Mouse (Mus musculus) spleen, postnatal 10 days (tissue): ENCODE measurements around the gene Homez.

ENCODE experiments used
- DNase-seq, 2 experiments: peaks; one replicate each; pipeline ENCODE4 v3.0.0; 2021 to 2022; ENCODE audit warnings: low spot score in 2 of 2

The Homez gene

DNA sequence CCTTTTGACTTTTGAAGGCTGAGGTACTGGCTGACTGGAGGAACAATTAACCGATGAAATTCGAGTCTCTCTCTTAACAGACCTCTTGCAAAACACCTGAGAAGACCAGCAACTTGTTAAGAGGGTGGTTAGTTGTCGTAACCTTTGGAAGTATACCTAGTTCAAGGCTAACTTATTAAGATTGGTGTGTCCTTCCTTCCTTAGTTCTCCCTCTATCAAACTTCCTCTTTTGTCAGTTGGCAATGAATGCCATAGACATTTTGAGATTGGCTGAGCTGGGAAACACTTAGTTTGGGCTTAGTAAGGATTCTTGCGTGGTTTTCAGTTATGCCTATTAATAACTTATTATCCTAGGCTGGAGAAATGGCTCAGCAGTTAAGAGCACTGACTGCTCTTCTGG lies 2.7 kb downstream of the Homez start:
- DNase-seq: no peak

DNA sequence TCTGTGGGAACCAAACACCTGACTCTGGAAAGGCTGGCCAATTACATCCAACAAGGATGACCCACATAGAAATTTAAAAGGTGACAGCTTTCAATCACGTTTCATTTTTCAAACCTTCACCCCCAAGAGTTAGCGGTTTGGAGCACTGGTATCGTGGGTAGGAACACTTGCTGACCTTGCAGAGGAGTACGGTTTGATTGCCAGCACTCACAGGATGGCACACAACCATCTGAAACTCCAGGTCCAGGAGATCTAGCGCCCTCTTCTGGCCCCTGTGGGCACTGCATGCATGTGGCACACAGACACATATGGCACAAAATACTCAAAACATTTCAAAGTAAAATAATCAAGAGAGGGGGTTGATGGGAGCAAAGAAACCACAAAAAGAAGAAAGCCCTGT lies 3.8 kb downstream of the Homez start:
- peak; percentile 34 to 68 for DNase-seq

- DNase-seq: no peak
Measured at GRCm38 (mm10) chr14:54866268-54866667, 4.5 kb downstream of the Homez start.

DNA sequence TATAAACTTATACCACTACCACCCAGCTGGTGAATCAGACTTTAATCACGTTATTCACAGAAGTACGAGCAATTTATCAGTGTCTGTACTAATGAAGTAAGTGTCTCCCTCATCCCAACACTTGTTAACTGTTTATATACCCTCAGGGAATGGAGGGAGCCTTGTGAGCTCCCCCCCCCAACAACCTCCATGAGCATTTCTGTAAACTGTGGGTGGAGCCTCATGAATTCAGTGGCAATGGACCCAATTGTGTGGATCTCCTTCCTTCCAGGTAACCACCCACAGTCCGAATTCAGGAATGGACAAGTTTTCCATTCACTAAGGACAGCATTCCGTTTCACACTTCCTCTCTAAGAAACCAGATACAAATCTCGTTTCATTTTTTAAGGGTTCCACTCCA lies 5.1 kb downstream of the Homez start:
- DNase-seq: no peak

- peak in 1 of 2 experiments; percentile 31 for DNase-seq
Measured at GRCm38 (mm10) chr14:54864313-54865036, 6.3 kb downstream of the Homez start.

GRCm38 (mm10) chr14:54863501-54864312 lies 7.1 kb downstream of the Homez start:
- peak; percentile 76 to 90 for DNase-seq

DNA sequence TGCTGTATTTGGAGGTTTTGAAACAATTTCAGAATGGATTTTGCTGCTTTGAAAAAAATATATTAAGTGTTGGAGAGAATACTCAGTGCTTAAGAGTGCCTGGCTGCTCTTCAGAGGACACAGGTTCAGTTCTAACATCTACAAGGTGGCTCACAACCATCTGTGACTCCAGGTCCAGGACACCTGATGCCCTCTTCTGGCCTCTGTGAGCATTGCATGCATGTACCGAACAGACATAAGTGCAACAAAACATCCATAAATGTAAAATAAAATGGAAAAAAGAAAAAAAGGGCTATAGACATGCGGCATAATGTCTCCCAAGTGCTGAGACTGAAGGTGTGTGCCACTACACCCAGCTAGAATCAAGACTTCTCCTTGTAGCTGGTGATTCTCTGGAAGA lies 10.2 kb downstream of the Homez start:
- DNase-seq: peak; percentile 41 to 76

- no peak for DNase-seq
Measured at GRCm38 (mm10) chr14:54857891-54858290, 12.9 kb downstream of the Homez start.

DNA sequence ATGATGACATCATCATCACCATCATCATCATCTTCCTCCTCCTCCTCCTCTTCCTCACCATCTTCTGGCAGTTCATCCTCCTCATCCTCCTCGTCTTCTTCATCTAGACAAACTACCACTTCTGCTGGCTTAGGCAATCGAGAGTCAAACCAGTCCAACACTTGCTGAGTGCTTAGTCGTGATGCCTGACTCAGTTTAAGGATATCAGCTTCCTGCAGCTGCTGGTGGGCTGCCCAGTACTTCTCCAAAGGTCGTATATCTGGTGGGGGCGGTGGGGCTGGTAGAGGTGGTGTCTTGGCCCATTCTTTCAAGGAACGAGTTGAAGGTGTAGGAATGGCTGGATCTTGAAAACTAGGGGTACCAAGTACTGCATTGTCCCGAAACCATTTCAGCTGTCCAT lies 14.1 kb downstream of the Homez start:
- DNase-seq: no peak

DNA sequence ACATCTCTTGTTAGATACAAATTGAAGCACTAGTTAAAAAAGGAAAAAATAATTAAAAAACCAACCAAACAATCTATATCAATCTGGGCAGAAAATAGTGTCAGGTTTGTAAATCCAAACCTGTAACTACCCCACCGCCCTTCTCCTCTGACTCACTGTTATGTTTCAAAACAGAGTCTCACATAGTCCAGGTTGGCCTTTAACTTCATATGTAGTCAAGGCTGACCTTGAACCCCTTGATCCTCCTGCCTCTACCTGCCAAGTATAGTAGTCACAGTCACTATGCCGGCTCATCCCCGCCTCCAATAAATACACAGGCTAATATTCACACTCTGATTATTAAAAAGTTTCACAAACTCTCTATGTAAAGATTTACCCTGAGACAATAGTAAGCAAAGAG lies 15.0 kb downstream of the Homez start:
- no peak for DNase-seq

- no peak for DNase-seq
Measured at GRCm38 (mm10) chr14:54843461-54843860, 27.3 kb downstream of the Homez start.

GRCm38 (mm10) chr14:54823716-54824115 lies 47.0 kb downstream of the Homez start:
- DNase-seq: no peak

GRCm38 (mm10) chr14:54822301-54822700 lies 48.5 kb downstream of the Homez start:
- DNase-seq: no peak

GRCm38 (mm10) chr14:54817791-54818190 lies 53.0 kb downstream of the Homez start:
- DNase-seq: no peak

GRCm38 (mm10) chr14:54815737-54816136 lies 55.0 kb downstream of the Homez start:
- no peak for DNase-seq

GRCm38 (mm10) chr14:54813991-54814390 lies 56.8 kb downstream of the Homez start, which contains the start of gene Rnf212b:
Gene Rnf212b, plus strand, starts transcription at chr14:54814141.
- no peak for DNase-seq

DNA sequence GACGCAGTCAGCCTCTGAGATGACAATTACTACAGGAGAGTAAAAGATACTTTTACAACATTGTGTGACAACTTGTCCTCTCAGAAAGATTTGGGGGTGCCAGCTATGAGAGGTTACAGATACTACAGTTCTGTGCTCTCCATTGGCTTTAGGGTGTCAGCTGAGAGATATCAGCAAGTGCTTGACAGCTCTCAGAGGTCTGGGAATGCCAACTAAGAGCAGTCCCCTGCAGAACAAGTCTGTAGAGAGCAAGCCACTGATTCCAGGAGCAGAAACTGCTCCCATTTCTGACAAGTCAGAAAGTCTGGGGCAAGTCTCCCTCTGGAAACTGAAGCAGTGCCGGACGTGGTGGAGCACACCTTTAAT lies 61.1 kb downstream of the Homez start:
- DNase-seq: no peak

- DNase-seq: no peak
Measured at GRCm38 (mm10) chr14:54808718-54809667, 61.8 kb downstream of the Homez start.

DNA sequence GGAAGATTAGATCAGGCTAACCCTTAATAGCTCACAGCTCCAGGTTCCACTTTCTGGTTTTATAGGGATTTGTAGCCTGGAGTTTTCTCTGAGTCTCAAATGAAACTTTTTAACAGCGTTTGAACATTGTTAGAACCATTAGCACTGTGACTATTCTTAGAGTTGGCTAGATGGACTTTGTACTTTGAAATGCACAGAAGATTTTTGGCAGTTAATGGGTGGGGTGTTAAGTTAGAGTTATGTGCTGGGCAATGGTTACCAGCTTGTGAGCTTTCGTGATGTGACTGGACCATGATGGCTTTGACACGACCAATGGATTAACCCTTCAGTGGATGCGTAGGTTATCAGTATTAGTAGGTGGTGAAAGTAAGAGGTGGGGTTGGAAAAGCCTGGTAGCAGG lies 64.6 kb downstream of the Homez start:
- DNase-seq: no peak
